Mouse (Mus musculus) heart, postnatal 0 days (tissue): Measurements from ENCODE around the gene Fam171a1.

Experiments
- CTCF ChIP-seq: IDR thresholded peaks from 2 replicates; pipeline ENCODE4 v1.5.1; 2016; ENCODE audit warnings: antibody characterized with exemption, control low read depth, low read depth
- EP300 ChIP-seq: IDR thresholded peaks from 2 replicates; pipeline ENCODE4 v1.6.1; 2016; ENCODE audit warnings: antibody characterized with exemption, low read depth

- no peak for TF ChIP-seq CTCF
- TF ChIP-seq EP300 = no peak
These were observed 44.8 kb downstream of the Fam171a1 start for GRCm38 (mm10) chr2:3158682-3159412.
